Mouse (Mus musculus): ENCODE results near the gene Pign. TPM values are rescaled to one million over a fixed set of nuclear protein-coding genes. Genes with fewer than 3 reads are reported as not detected.

Gene Pign
- total and polyA plus RNA-seq, 2 experiments from 2014 or later: 5.8 to 22.8 TPM

DNA sequence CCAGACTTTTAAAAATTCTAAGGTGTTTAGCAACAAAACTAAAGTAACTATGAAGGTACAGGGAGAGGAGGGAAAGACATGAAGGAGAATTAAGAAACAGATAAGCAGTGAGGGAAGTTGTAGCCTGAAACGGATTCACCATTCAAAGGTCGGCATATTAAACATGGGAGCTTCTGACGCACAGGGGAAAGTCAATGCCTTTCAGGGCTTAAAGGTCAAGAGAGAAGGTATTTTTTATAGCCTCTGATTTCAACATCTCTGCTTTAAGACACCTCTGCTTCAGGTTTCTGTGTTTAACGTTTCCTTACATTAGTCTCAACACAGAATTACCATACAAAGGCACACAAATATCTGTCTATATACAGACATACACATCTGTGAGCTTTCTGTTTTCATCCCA, 113.8 kb downstream of the Pign start:
- no peaks in the 10 kb centered on the region for H3K9me3 ChIP-seq (ENCODE audit: low read length)
- H3K4me3 ChIP-seq (ENCODE audit: low read depth, low read length): no peak overlapping the region
- WGBS: 86% methylated on average over 4 of the region's 4 CpGs
- no peak overlapping the region for H3K27ac ChIP-seq (ENCODE audit: low read depth, low read length)
- no peaks in the 10 kb centered on the region for H3K4me1 ChIP-seq (ENCODE audit: insufficient read depth)
- no peaks in the 10 kb centered on the region for H3K27me3 ChIP-seq (ENCODE audit: insufficient read depth, low read length)
- H3K4me2 ChIP-seq (ENCODE audit: low read depth): no peak overlapping the region
- DNase-seq (no peak), ATAC-seq (no peak)
- no peak overlapping the region for H3K9ac ChIP-seq
- H3K36me3 ChIP-seq (ENCODE audit: insufficient read depth): no peaks in the 10 kb centered on the region
- no peak for TF ChIP-seq CTCF (IDR thresholded peaks at IDR 0.05; ENCODE audit: low read depth)

DNA sequence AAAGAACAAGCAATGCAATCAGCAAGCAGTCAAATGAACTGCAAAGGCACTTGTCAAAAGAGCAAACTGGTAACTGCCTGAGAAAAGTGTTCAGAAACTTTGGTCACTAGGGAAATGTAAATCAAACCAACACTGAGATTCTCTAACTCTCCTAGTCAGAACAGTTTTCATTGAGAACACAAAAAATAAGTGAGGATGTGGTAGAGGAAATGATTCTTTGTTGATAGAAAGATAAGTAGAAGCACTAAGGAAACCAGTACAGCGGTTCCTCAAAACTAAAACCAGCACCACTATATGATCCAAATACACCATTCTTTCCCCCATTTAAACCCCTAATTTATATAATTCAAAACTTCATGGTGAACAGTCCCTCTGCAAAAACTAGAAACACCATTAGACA, 120.4 kb downstream of the Pign start:
- Histone ChIP-seq H3K27me3 (ENCODE audit: insufficient read depth, low read length) (no peaks in the 10 kb centered on the region), H3K4me3 (ENCODE audit: low read depth, low read length) (no peak overlapping the region), H3K36me3 (ENCODE audit: insufficient read depth) (peaks cover 8% of the 10 kb centered on the region), H3K4me2 (ENCODE audit: low read depth) (no peak overlapping the region), H3K9ac (no peak overlapping the region), H3K27ac (ENCODE audit: low read depth, low read length) (no peak overlapping the region), H3K9me3 (ENCODE audit: low read length) (no peaks in the 10 kb centered on the region), H3K4me1 (ENCODE audit: insufficient read depth) (no peaks in the 10 kb centered on the region)
- ATAC-seq (no peak), DNase-seq (no peak)
- WGBS: 97% methylated on average over 1 of the region's 1 CpGs
- no peak for TF ChIP-seq CTCF (IDR thresholded peaks at IDR 0.05; ENCODE audit: low read depth)

DNA sequence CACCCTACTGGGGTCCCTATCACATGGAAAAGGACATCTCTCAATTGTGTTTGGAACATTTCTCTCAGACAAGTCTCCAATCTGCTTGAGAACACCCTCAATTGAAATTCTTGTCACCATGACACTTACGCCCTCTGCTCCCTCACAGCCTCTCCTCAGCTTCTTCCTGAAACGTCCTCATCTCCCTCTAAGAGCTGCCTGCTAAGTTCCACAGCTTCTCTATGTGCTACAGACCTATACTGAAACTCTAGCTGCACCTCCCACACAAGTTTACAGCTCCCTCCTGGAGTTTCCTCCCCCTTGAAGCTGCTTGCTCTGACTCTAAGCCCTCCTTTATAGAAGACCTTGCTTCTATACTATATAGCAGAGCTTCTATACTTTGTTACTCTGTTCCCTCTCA, 139.7 kb downstream of the Pign start:
- ATAC-seq (no peak), DNase-seq (no peak)
- Histone ChIP-seq H3K4me3 (ENCODE audit: low read depth, low read length) (no peak overlapping the region), H3K27ac (ENCODE audit: low read depth, low read length) (no peak overlapping the region), H3K36me3 (ENCODE audit: insufficient read depth) (no peaks in the 10 kb centered on the region), H3K27me3 (ENCODE audit: insufficient read depth, low read length) (no peaks in the 10 kb centered on the region), H3K9ac (no peak overlapping the region), H3K9me3 (ENCODE audit: low read length) (no peaks in the 10 kb centered on the region), H3K4me2 (ENCODE audit: low read depth) (no peak overlapping the region), H3K4me1 (ENCODE audit: insufficient read depth) (no peaks in the 10 kb centered on the region)
- 55% methylated on average over 2 of the region's 2 CpGs for WGBS
- TF ChIP-seq CTCF (IDR thresholded peaks at IDR 0.05; ENCODE audit: low read depth): no peak

DNA sequence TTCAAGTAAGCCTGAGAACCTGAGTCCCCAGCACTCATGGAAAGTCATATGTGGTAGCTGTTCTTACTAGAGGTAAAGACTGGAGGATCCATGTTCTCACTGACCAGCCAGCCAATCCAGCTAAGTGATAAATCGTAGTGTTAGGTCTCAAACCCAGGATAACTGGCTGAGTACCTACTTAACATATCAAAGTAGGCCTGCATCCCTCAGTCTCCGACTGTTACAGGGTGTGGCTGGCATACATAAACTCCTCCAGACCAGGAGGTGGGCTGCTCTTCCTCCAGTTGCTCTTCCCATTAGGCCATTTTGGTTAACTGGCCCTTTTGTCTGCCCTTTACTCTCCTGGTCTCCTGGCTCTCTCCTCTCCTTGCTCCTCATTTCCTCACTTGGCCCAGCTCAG, 141.2 kb downstream of the Pign start:
- Histone ChIP-seq H3K9ac (no peak overlapping the region), H3K4me3 (ENCODE audit: low read depth, low read length) (no peak overlapping the region), H3K27me3 (ENCODE audit: insufficient read depth, low read length) (no peaks in the 10 kb centered on the region), H3K9me3 (ENCODE audit: low read length) (no peaks in the 10 kb centered on the region), H3K4me2 (ENCODE audit: low read depth) (no peak overlapping the region), H3K27ac (ENCODE audit: low read depth, low read length) (no peak overlapping the region), H3K36me3 (ENCODE audit: insufficient read depth) (no peaks in the 10 kb centered on the region), H3K4me1 (ENCODE audit: insufficient read depth) (no peaks in the 10 kb centered on the region)
- 70% methylated on average over 2 of the region's 2 CpGs for WGBS
- no peak for ATAC-seq
- DNase-seq: no peak
- no peak for TF ChIP-seq CTCF (IDR thresholded peaks at IDR 0.05; ENCODE audit: low read depth)

DNA sequence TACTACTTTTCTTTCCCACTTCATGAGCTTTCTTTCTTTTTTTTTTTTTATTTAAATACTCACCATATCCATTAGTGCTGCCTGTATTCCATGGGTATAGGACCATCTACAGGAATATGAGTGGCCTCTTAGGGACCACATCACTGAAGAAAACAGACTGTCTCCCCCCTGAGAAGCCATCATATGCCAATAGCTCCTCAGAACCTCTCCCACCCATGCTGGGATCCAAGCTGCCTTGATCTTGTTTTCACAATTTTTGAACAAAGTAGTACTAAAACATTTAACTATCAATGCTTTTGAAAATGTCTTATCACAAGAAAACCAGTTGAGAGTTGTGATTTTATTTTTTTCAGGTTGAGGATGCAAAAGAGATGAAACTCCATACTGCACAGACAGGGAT, 145.4 kb downstream of the Pign start:
- H3K9ac ChIP-seq: no peak overlapping the region
- H3K9me3 ChIP-seq (ENCODE audit: low read length): no peaks in the 10 kb centered on the region
- H3K4me3 ChIP-seq (ENCODE audit: low read depth, low read length): no peak overlapping the region
- no peak overlapping the region for H3K4me2 ChIP-seq (ENCODE audit: low read depth)
- H3K4me1 ChIP-seq (ENCODE audit: insufficient read depth): no peaks in the 10 kb centered on the region
- no peak for ATAC-seq
- no peak for DNase-seq
- no peaks in the 10 kb centered on the region for H3K36me3 ChIP-seq (ENCODE audit: insufficient read depth)
- TF ChIP-seq CTCF (IDR thresholded peaks at IDR 0.05; ENCODE audit: low read depth): no peak
- H3K27ac ChIP-seq (ENCODE audit: low read depth, low read length): no peak overlapping the region
- no peaks in the 10 kb centered on the region for H3K27me3 ChIP-seq (ENCODE audit: insufficient read depth, low read length)

- H3K4me3 ChIP-seq (ENCODE audit: low read depth, low read length): no peak overlapping the region
- H3K4me1 ChIP-seq (ENCODE audit: insufficient read depth): no peaks in the 10 kb centered on the region
- ATAC-seq (no peak), DNase-seq (no peak)
- 98% methylated on average over 1 of the region's 1 CpGs for WGBS
- no peak for TF ChIP-seq CTCF (IDR thresholded peaks at IDR 0.05; ENCODE audit: low read depth)
- no peaks in the 10 kb centered on the region for H3K36me3 ChIP-seq (ENCODE audit: insufficient read depth)
- no peak overlapping the region for H3K27ac ChIP-seq (ENCODE audit: low read depth, low read length)
- H3K9ac ChIP-seq: no peak overlapping the region
- no peaks in the 10 kb centered on the region for H3K9me3 ChIP-seq (ENCODE audit: low read length)
- H3K27me3 ChIP-seq (ENCODE audit: insufficient read depth, low read length): no peaks in the 10 kb centered on the region
- H3K4me2 ChIP-seq (ENCODE audit: low read depth): no peak overlapping the region
These were observed 156.4 kb downstream of the Pign start for GRCm38 (mm10) chr1:105507116-105507515.

DNA sequence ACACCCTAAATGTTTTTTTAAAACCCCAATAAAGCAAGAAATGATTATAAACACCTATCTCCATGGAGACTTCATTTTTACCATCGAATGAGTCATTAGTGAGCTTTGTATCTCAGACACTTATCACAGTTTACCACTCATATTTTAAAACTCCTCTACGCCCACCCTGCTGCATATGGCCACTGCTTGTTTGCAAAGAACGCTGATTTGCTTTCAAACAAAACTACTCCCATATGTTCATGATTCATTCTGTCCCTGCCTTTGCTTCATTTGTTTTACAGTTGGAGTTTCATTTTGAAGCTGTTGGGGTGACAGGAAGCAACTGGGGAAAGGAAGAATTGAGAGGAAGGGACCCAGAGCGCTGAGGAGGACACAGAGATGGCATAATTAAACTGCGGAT, 170.9 kb downstream of the Pign start:
- no peak for TF ChIP-seq CTCF (IDR thresholded peaks at IDR 0.05; ENCODE audit: low read depth)
- Histone ChIP-seq H3K4me2 (ENCODE audit: low read depth) (no peak overlapping the region), H3K27ac (ENCODE audit: low read depth, low read length) (no peak overlapping the region), H3K4me3 (ENCODE audit: low read depth, low read length) (no peak overlapping the region), H3K9me3 (ENCODE audit: low read length) (no peaks in the 10 kb centered on the region), H3K9ac (no peak overlapping the region), H3K36me3 (ENCODE audit: insufficient read depth) (no peaks in the 10 kb centered on the region), H3K27me3 (ENCODE audit: insufficient read depth, low read length) (no peaks in the 10 kb centered on the region), H3K4me1 (ENCODE audit: insufficient read depth) (no peaks in the 10 kb centered on the region)
- DNase-seq (no peak), ATAC-seq (peak; percentile 56)
- WGBS: 67% methylated on average over 5 of the region's 5 CpGs

DNA sequence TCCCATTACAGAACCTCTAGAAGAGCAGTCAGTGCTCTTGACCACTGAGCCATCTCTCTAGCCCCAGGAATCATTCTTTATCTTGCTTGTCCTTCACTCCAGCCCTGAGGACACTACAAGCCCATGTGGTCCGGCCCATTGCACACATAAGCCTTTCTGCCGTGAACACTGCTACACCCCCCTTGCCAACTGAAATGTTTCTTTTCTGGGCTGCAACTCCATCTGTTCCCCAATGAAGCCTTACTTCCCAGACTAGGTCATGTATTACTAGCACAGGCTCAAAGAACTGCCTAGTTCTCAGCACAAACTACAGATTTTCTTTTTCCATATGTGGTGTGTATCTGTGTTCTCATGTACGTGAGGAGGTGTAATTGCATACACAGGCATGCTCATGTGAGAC, 174.0 kb downstream of the Pign start:
- no peak for TF ChIP-seq CTCF (IDR thresholded peaks at IDR 0.05; ENCODE audit: low read depth)
- H3K4me3 ChIP-seq (ENCODE audit: low read depth, low read length): no peak overlapping the region
- WGBS: 66% methylated on average over 3 of the region's 3 CpGs
- no peaks in the 10 kb centered on the region for H3K4me1 ChIP-seq (ENCODE audit: insufficient read depth)
- DNase-seq: no peak
- H3K9me3 ChIP-seq (ENCODE audit: low read length): no peaks in the 10 kb centered on the region
- ATAC-seq: peak; percentile 57; the same call in 1 of the 2 replicates
- no peak overlapping the region for H3K4me2 ChIP-seq (ENCODE audit: low read depth)
- no peaks in the 10 kb centered on the region for H3K27me3 ChIP-seq (ENCODE audit: insufficient read depth, low read length)
- H3K9ac ChIP-seq: no peak overlapping the region
- H3K27ac ChIP-seq (ENCODE audit: low read depth, low read length): no peak overlapping the region
- no peaks in the 10 kb centered on the region for H3K36me3 ChIP-seq (ENCODE audit: insufficient read depth)
